Mouse (Mus musculus): ENCODE results near the gene Myo15b. TPM values are rescaled to one million over a fixed set of nuclear protein-coding genes. Genes with fewer than 3 reads are reported as not detected.

Myo15b gene
- polyA plus RNA-seq, 1 experiment from 2014 or later: 0.10 TPM

DNA sequence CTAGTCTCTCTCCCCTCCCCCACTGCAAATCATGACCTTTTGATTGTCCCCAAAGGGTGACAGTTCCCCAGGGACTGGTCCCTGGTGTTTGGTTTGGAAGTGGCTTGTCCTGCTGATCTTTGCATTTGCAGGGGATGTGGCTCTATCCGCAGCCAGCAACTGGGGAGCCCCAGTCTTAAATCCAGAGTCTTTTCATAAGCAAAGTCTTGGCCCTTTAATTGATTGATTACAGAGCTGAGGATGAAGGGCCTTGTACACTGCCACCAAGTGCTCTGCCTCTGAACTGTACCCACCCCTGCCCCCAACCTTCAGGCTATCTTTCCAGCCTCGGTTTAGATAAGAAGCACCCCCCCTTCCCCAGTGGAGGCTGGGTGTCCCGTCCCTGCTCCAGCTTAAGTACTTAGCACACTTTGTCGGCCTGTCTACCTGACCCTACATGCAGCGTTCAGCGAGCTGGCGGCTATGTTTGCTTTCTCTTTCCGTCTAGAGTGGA, 25.1 kb upstream of the Myo15b start:
- H3K9me3 ChIP-seq: no peaks in the 10 kb centered on the region
- 13% methylated on average over 8 of the region's 8 CpGs for WGBS
- H3K4me3 ChIP-seq: no peak overlapping the region
- H3K9ac ChIP-seq: no peak overlapping the region
- H3K4me2 ChIP-seq: no peak overlapping the region
- peaks cover 18% of the 10 kb centered on the region for H3K4me1 ChIP-seq (replicated peaks)
- H3K27ac ChIP-seq (replicated peaks): no peak overlapping the region
- peaks cover 44% of the 10 kb centered on the region for H3K27me3 ChIP-seq
- ATAC-seq (ENCODE audit: low read depth): no peak
- no peaks in the 10 kb centered on the region for H3K36me3 ChIP-seq

- H3K4me2 ChIP-seq: no peak overlapping the region
- 44% methylated on average over 6 of the region's 6 CpGs for WGBS
- H3K9me3 ChIP-seq: no peaks in the 10 kb centered on the region
- H3K9ac ChIP-seq: no peak overlapping the region
- ATAC-seq (ENCODE audit: low read depth): no peak
- no peaks in the 10 kb centered on the region for H3K36me3 ChIP-seq
- no peak overlapping the region for H3K4me3 ChIP-seq
- peaks cover 39% of the 10 kb centered on the region for H3K27me3 ChIP-seq
- peaks cover 18% of the 10 kb centered on the region for H3K4me1 ChIP-seq (replicated peaks)
- no peak overlapping the region for H3K27ac ChIP-seq (replicated peaks)
Observed at GRCm38 (mm10) chr11:115834033-115834432, 24.2 kb upstream of the Myo15b start.

GRCm38 (mm10) chr11:115836656-115837395, 21.4 kb upstream of the Myo15b start:
- ATAC-seq (ENCODE audit: low read depth): no peak
- 27% methylated on average over 11 of the region's 11 CpGs for WGBS
- no peak overlapping the region for H3K4me2 ChIP-seq

GRCm38 (mm10) chr11:115837606-115838345, 20.4 kb upstream of the Myo15b start:
- ATAC-seq (ENCODE audit: low read depth): no peak

More at GRCm38 (mm10) chr11:115836656-115837395, 21.4 kb upstream of the Myo15b start:
- Histone ChIP-seq H3K36me3 (no peaks in the 10 kb centered on the region), H3K4me1 (replicated peaks) (peaks cover 18% of the 10 kb centered on the region), H3K9me3 (no peaks in the 10 kb centered on the region), H3K4me3 (no peak overlapping the region), H3K27me3 (peaks cover 11% of the 10 kb centered on the region), H3K9ac (no peak overlapping the region), H3K27ac (replicated peaks) (no peak overlapping the region)

DNA sequence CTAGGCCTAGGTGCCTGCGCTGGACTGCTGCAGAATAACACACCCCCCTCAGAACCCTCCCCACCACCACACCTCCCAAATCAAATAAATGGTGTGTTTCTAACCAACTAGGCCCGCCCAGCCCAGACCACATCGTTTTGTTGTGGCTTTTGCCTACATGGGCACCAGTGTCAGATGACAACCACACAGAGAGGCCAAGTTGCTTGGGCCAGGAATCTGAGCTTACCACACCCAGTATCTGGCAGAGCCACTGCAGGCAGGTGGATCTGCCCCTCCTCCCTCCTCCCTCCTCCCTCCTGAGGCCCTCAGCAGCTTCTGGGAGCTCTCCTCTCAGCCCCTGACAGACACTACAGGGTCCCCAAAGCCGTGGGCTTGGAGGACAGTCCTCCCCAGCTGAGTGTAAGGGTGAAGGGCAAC, 19.3 kb upstream of the Myo15b start:
- no peaks in the 10 kb centered on the region for H3K9me3 ChIP-seq
- H3K27ac ChIP-seq (replicated peaks): no peak overlapping the region
- peaks cover 5% of the 10 kb centered on the region; the same call in 1 of the 2 replicates for H3K27me3 ChIP-seq
- 42% methylated on average over 4 of the region's 4 CpGs for WGBS
- no peak overlapping the region for H3K4me3 ChIP-seq
- H3K36me3 ChIP-seq: no peaks in the 10 kb centered on the region
- H3K9ac ChIP-seq: no peak overlapping the region
- H3K4me1 ChIP-seq (replicated peaks): peaks cover under 1% of the 10 kb centered on the region; the same call in 1 of the 2 replicates
- ATAC-seq (ENCODE audit: low read depth): no peak
- H3K4me2 ChIP-seq: no peak overlapping the region

More at GRCm38 (mm10) chr11:115837606-115838345, 20.4 kb upstream of the Myo15b start:
- Histone ChIP-seq H3K4me3 (no peak overlapping the region), H3K9me3 (no peaks in the 10 kb centered on the region), H3K4me1 (replicated peaks) (peaks cover 12% of the 10 kb centered on the region), H3K27ac (replicated peaks) (no peak overlapping the region), H3K36me3 (no peaks in the 10 kb centered on the region), H3K9ac (no peak overlapping the region), H3K4me2 (no peak overlapping the region), H3K27me3 (peaks cover 5% of the 10 kb centered on the region; the same call in 1 of the 2 replicates)
- WGBS: 93% methylated on average over 22 of the region's 22 CpGs

DNA sequence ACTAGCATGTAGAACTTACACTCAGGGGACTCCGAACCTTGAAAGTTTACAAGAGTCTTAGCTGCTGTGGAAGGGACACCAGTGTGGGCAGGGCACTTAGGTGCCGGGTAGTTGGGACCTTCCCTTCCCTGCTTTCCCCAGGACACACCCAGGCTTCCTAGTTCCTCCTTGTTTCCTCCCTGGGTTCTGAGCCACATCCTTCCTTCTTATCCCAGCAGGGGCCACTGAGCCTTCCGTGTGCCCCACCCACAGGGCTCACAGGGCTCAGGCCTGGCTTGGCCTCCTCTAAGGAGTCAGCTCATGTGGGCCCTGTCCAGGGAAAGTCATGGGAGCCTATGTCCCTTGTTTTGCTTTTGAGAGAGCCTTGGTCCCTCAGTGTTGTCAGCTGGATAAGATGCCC, 18.5 kb upstream of the Myo15b start:
- H3K4me2 ChIP-seq: no peak overlapping the region
- WGBS: 80% methylated on average over 3 of the region's 3 CpGs

DNA sequence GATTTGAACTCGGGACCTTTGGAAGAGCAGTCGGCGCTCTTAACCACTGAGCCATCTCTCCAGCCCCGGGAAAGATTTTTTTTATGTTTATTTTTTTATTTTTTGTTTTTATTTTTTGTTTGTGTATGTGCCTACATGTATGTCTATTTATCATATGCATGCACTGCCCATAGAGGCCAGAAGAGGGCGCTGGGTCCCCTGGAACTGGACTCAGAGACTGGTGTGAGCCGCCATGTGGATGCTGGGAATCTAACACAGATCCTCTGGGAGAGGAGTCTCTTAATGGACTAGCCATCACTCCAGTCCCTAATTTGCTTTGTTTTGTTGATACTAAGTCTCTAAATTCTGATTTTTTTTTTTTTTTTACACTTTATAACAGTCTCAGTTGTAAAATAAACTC, 17.2 kb upstream of the Myo15b start:
- no peak overlapping the region for H3K4me2 ChIP-seq
- no peak overlapping the region for H3K4me3 ChIP-seq
- H3K9me3 ChIP-seq: no peaks in the 10 kb centered on the region
- H3K4me1 ChIP-seq (replicated peaks): no peaks in the 10 kb centered on the region
- H3K36me3 ChIP-seq: no peaks in the 10 kb centered on the region
- H3K9ac ChIP-seq: no peak overlapping the region
- 85% methylated on average over 6 of the region's 6 CpGs for WGBS
- no peaks in the 10 kb centered on the region for H3K27me3 ChIP-seq
- no peak overlapping the region for H3K27ac ChIP-seq (replicated peaks)
- ATAC-seq (ENCODE audit: low read depth): no peak

More for the DNA sequence above, 18.5 kb upstream of the Myo15b start:
- Histone ChIP-seq H3K36me3 (no peaks in the 10 kb centered on the region), H3K27me3 (no peaks in the 10 kb centered on the region; the same call in 1 of the 2 replicates), H3K9me3 (no peaks in the 10 kb centered on the region), H3K27ac (replicated peaks) (no peak overlapping the region), H3K4me3 (no peak overlapping the region), H3K9ac (no peak overlapping the region), H3K4me1 (replicated peaks) (no peaks in the 10 kb centered on the region; the same call in 1 of the 2 replicates)
- ATAC-seq (ENCODE audit: low read depth): no peak

GRCm38 (mm10) chr11:115841961-115842550, 16.1 kb upstream of the Myo15b start:
- 46% methylated on average over 6 of the region's 6 CpGs for WGBS
- Histone ChIP-seq H3K4me3 (no peak overlapping the region), H3K9me3 (no peaks in the 10 kb centered on the region), H3K27me3 (no peaks in the 10 kb centered on the region), H3K36me3 (no peaks in the 10 kb centered on the region), H3K27ac (replicated peaks) (0 out of 2 replicates have a peak overlapping the region, but pooled peaks have one; percentile 2), H3K9ac (0 out of 2 replicates have a peak overlapping the region, but pooled peaks have one; percentile 22), H3K4me1 (replicated peaks) (no peaks in the 10 kb centered on the region), H3K4me2 (no peak overlapping the region)
- ATAC-seq (ENCODE audit: low read depth): no peak

DNA sequence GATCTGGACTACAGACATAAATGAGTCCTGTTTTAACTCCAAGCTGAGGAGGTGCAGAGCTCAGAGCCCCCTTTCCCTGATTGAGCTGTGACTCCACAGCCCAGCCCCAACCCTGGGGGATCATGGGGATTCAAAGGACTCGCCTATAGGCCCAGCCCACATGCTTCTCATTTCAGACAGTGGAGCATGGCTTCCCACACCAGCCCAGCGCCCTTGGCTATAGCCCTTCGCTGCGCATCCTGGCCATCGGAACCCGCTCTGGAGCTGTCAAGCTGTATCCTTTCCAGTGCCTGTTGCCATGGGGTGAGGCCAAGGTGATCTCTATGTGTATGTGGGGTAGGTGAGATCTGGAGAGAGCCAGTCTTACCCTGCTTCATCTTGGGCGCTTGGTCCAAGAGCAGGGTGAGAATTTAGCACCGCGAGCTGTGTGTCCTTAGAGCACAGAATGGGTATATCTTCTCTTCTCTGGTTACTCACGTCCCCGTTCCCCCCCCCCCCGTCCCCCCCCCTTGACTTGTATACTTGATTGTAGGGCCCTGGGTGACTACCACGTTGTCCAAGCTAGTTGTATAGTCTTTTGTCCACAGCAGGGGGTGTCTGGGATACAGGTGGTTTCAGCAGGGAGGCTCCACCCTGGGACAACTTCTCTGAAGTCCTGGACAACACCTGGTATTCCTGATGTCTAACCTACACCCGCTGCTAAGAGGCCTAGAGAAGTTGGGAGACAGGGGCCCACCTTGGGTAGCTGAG, 14.9 kb upstream of the Myo15b start:
- no peak overlapping the region for H3K27ac ChIP-seq (replicated peaks)
- no peak overlapping the region for H3K4me2 ChIP-seq
- H3K9me3 ChIP-seq: no peaks in the 10 kb centered on the region
- H3K4me3 ChIP-seq: no peak overlapping the region
- WGBS: 91% methylated on average over 10 of the region's 14 CpGs
- no peak for ATAC-seq (ENCODE audit: low read depth)
- no peaks in the 10 kb centered on the region for H3K27me3 ChIP-seq
- H3K4me1 ChIP-seq (replicated peaks): no peaks in the 10 kb centered on the region
- no peaks in the 10 kb centered on the region for H3K36me3 ChIP-seq
- no peak overlapping the region for H3K9ac ChIP-seq

GRCm38 (mm10) chr11:115843891-115844239, 14.3 kb upstream of the Myo15b start:
- H3K9ac ChIP-seq: no peak overlapping the region
- no peaks in the 10 kb centered on the region for H3K36me3 ChIP-seq
- no peaks in the 10 kb centered on the region for H3K27me3 ChIP-seq
- no peaks in the 10 kb centered on the region for H3K9me3 ChIP-seq
- WGBS: 92% methylated on average over 5 of the region's 5 CpGs
- no peak overlapping the region for H3K4me2 ChIP-seq
- no peak for ATAC-seq (ENCODE audit: low read depth)
- H3K4me3 ChIP-seq: no peak overlapping the region
- H3K27ac ChIP-seq (replicated peaks): no peak overlapping the region
- no peaks in the 10 kb centered on the region for H3K4me1 ChIP-seq (replicated peaks)

DNA sequence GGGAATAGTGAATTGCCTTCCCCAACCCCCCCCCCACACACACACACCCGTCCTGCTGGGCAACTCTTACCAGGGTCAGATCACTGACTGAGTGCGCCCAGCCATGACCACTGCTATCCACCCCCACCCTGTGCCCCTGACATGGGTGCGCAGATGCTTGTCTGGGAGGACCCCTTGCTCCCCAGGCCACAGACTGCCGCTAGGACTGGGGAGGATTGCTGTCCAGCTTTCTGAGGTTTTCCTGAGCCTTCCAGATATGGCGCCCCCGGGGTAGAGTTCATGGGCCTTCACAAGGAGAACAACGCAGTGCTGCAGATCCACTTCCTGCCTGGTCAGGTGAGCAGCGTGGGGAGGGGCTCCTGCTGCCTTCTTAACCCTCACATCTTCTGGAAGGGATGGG, 14.0 kb upstream of the Myo15b start:
- ATAC-seq (ENCODE audit: low read depth): no peak
- H3K27me3 ChIP-seq: no peaks in the 10 kb centered on the region
- WGBS: 85% methylated on average over 8 of the region's 8 CpGs

More for the DNA sequence above, 14.0 kb upstream of the Myo15b start:
- H3K27ac ChIP-seq (replicated peaks): no peak overlapping the region
- H3K4me2 ChIP-seq: no peak overlapping the region
- no peaks in the 10 kb centered on the region for H3K36me3 ChIP-seq
- no peaks in the 10 kb centered on the region for H3K4me1 ChIP-seq (replicated peaks)
- H3K9ac ChIP-seq: no peak overlapping the region
- no peak overlapping the region for H3K4me3 ChIP-seq
- no peaks in the 10 kb centered on the region for H3K9me3 ChIP-seq
